Mouse (Mus musculus): ENCODE measurements around the gene Yif1b. TPM values are rescaled to one million over a fixed set of nuclear protein-coding genes. Genes with fewer than 3 reads are reported as not detected.
"Not testable (repeated sequence)": the region's sequence is repeated elsewhere in the genome, so short reads cannot be mapped to it uniquely, and the experiment has no call there.

Gene Yif1b
- 40.6 and 41.7 TPM in 2 replicates for polyA plus RNA-seq (2015; fragmentation: Nextera tagmentation; extraction: Ambion mirVana)

- ATAC-seq, result peak; percentile 92
- H3K27ac ChIP-seq (ENCODE audit: low read depth, low read length), result peak within 1 kb of the TSS; percentile 79
- peak within 1 kb of the TSS; percentile 63 for H3K4me3 ChIP-seq (ENCODE audit: low read depth, low read length)
- under 1% methylated on average over 60 of the region's 60 CpGs for WGBS
- H3K4me2 ChIP-seq (replicated peaks; ENCODE audit: low read depth), result peak within 1 kb of the TSS; percentile 64
- H3K9me3 ChIP-seq (ENCODE audit: control insufficient read depth), result no peaks in the 10 kb centered on the region
- TF ChIP-seq CTCF (IDR thresholded peaks at IDR 0.05; ENCODE audit: low read depth), result peak; percentile 28
- H3K4me1 ChIP-seq (replicated peaks; ENCODE audit: control insufficient read depth, insufficient read depth, low read length), result peaks cover 4% of the 10 kb centered on the region; the same call in 1 of the 2 replicates
- H3K9ac ChIP-seq (ENCODE audit: low read depth, low read length), result peak within 1 kb of the TSS; percentile 52
- H3K36me3 ChIP-seq (ENCODE audit: control insufficient read depth, insufficient read depth), result no peaks in the 10 kb centered on the region; the same call in 1 of the 2 replicates
- no peaks in the 10 kb centered on the region for H3K27me3 ChIP-seq (replicated peaks; ENCODE audit: control insufficient read depth, insufficient read depth, low read length)
Observed at GRCm38 (mm10) chr7:29238019-29238967, at the start of gene Yif1b. Yif1b (plus strand) TSS chr7:29238329.

- H3K27me3 ChIP-seq (replicated peaks; ENCODE audit: control insufficient read depth, insufficient read depth, low read length); H3K9ac ChIP-seq (ENCODE audit: low read depth, low read length); H3K27ac ChIP-seq (ENCODE audit: low read depth, low read length); H3K4me2 ChIP-seq (replicated peaks; ENCODE audit: low read depth); H3K9me3 ChIP-seq (ENCODE audit: control insufficient read depth); H3K4me1 ChIP-seq (replicated peaks; ENCODE audit: control insufficient read depth, insufficient read depth, low read length); H3K36me3 ChIP-seq (ENCODE audit: control insufficient read depth, insufficient read depth); H3K4me3 ChIP-seq (ENCODE audit: low read depth, low read length): not testable (repeated sequence)
- ATAC-seq, result peak; percentile 64
- WGBS, result 58% methylated on average over 1 of the region's 1 CpGs
Observed at GRCm38 (mm10) chr7:29194230-29194629, 43.9 kb upstream of the Yif1b start.

GRCm38 (mm10) chr7:29202577-29202976, 35.6 kb upstream of the Yif1b start:
- TF ChIP-seq CTCF (IDR thresholded peaks at IDR 0.05; ENCODE audit: low read depth), result no peak
- Histone ChIP-seq H3K4me2 (replicated peaks; ENCODE audit: low read depth) (no peak overlapping the region), H3K4me3 (ENCODE audit: low read depth, low read length) (no peak overlapping the region), H3K36me3 (ENCODE audit: control insufficient read depth, insufficient read depth) (no peaks in the 10 kb centered on the region), H3K4me1 (replicated peaks; ENCODE audit: control insufficient read depth, insufficient read depth, low read length) (no peaks in the 10 kb centered on the region), H3K9me3 (ENCODE audit: control insufficient read depth) (no peaks in the 10 kb centered on the region), H3K27ac (ENCODE audit: low read depth, low read length) (no peak overlapping the region), H3K27me3 (replicated peaks; ENCODE audit: control insufficient read depth, insufficient read depth, low read length) (no peaks in the 10 kb centered on the region), H3K9ac (ENCODE audit: low read depth, low read length) (no peak overlapping the region)
- no peak for ATAC-seq
- 74% methylated on average over 6 of the region's 6 CpGs for WGBS

GRCm38 (mm10) chr7:29211013-29211412, 27.1 kb upstream of the Yif1b start:
- H3K9ac ChIP-seq (ENCODE audit: low read depth, low read length), result not testable (repeated sequence)
- peak overlapping the region; percentile 38 for H3K4me3 ChIP-seq (ENCODE audit: low read depth, low read length)
- ATAC-seq, result peak; percentile 69

GRCm38 (mm10) chr7:29211415-29212198, 26.5 kb upstream of the Yif1b start:
- no peak overlapping the region for H3K9ac ChIP-seq (ENCODE audit: low read depth, low read length)
- H3K27me3 ChIP-seq (replicated peaks; ENCODE audit: control insufficient read depth, insufficient read depth, low read length), result no peaks in the 10 kb centered on the region
- no peaks in the 10 kb centered on the region for H3K4me1 ChIP-seq (replicated peaks; ENCODE audit: control insufficient read depth, insufficient read depth, low read length)
- H3K4me2 ChIP-seq (replicated peaks; ENCODE audit: low read depth), result peak overlapping the region; percentile 62
- peak; percentile 92 for ATAC-seq
- H3K27ac ChIP-seq (ENCODE audit: low read depth, low read length), result peak overlapping the region; percentile 62
- H3K4me3 ChIP-seq (ENCODE audit: low read depth, low read length), result peak overlapping the region; percentile 38
- no peaks in the 10 kb centered on the region for H3K36me3 ChIP-seq (ENCODE audit: control insufficient read depth, insufficient read depth)
- 7% methylated on average over 34 of the region's 34 CpGs for whole genome bisulfite sequencing
- no peak for TF ChIP-seq CTCF (IDR thresholded peaks at IDR 0.05; ENCODE audit: low read depth)
- H3K9me3 ChIP-seq (ENCODE audit: control insufficient read depth), result peaks cover 8% of the 10 kb centered on the region; the same call in 1 of the 2 replicates

More at GRCm38 (mm10) chr7:29211013-29211412, 27.1 kb upstream of the Yif1b start:
- 26% methylated on average over 15 of the region's 15 CpGs for WGBS
- H3K36me3 ChIP-seq (ENCODE audit: control insufficient read depth, insufficient read depth); H3K9me3 ChIP-seq (ENCODE audit: control insufficient read depth); H3K4me1 ChIP-seq (replicated peaks; ENCODE audit: control insufficient read depth, insufficient read depth, low read length); H3K27me3 ChIP-seq (replicated peaks; ENCODE audit: control insufficient read depth, insufficient read depth, low read length): not testable (repeated sequence)
- Histone ChIP-seq H3K27ac (ENCODE audit: low read depth, low read length) (peak overlapping the region; percentile 62; the same call in 1 of the 2 replicates), H3K4me2 (replicated peaks; ENCODE audit: low read depth) (peak overlapping the region; percentile 62)

Data from intestine, postnatal 0 days (tissue).